Mouse (Mus musculus): ENCODE data around the gene Chga.

DNA sequence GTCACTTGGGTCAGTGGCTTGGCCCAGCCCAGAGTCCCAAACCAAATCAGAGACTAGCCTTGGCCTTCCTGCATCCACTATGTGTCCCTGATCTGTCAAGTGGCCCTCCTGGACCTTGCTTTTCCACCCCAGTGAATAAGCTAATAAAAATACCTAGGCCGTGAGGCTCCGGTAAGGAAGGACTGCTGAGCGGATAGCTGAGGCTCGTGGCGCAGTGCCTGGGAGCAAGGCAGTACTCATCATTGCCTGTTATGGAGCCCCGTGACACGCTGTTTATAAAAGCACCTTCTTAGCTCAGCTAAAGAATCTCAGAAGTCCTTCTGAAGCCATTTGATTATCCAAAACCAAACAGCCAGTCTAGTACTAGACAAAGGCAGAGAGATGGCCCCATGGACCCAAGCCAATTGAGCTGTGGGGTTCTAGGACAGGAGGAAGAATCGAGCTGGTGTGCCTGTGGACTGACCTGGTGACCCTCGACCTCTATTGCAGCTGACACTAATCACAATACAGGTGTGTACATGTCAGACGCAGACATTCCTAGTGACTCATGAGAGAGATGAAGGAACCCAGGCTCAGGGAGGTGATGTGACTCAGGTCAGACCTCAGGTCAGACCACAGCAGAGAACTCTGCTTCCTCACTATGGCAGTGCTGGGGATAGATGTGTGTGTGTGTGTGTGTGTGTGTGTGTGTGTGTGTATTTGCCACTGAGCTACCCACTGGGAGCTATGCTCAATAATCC, 22.1 kb downstream of the Chga start:
- TF ChIP-seq GATA1 (IDR thresholded peaks at IDR 0.05; ENCODE audit: borderline replicate concordance, low read length) (no peak), FLI1 (IDR thresholded peaks at IDR 0.05; ENCODE audit: low read length) (no peak)

Measured in megakaryocyte, embryonic 14.5 days (primary cell).